Mouse (Mus musculus) heart, embryonic 16.5 days (tissue): ENCODE data around the gene Pes1. TPM values are rescaled to one million over a fixed set of nuclear protein-coding genes. Genes with fewer than 3 reads are reported as not detected.

Source experiments
- ATAC-seq: fragments of 200-750 bp; cut with Nextera tagmentation; replicated peaks from 2 replicates; pipeline ENCODE4 v1.8.0; 2017; ENCODE audit warnings: moderate number of reproducible peaks; ENCODE audit not compliant: insufficient read depth, low FRiP score; ENCODE audit errors: extremely low read depth
- H3K27ac ChIP-seq: fragments of 300-500 bp; sonication (generic); 2 replicates; pipeline ENCODE4 v1.5.1; 2014; ENCODE audit warnings: mild to moderate bottlenecking, low read length, control low read depth, moderate library complexity
- H3K27me3 ChIP-seq: fragments of 300-500 bp; sonication (generic); 2 replicates; pipeline ENCODE4 v1.6.1; 2014; ENCODE audit warnings: low read length, mixed read lengths; ENCODE audit not compliant: control insufficient read depth, insufficient read depth
- H3K36me3 ChIP-seq: fragments of 300-500 bp; sonication (generic); 2 replicates; pipeline ENCODE4 v1.6.1; 2014; ENCODE audit not compliant: control insufficient read depth, insufficient read depth
- H3K4me1 ChIP-seq: fragments of 300-500 bp; sonication (generic); 2 replicates; pipeline ENCODE4 v1.6.1; 2014; ENCODE audit warnings: low read length, mixed read lengths; ENCODE audit not compliant: control insufficient read depth, insufficient read depth
- H3K4me2 ChIP-seq: fragments of 300-500 bp; sonication (generic); 2 replicates; pipeline ENCODE4 v1.6.1; 2014; ENCODE audit warnings: low read depth, mild to moderate bottlenecking, control low read depth, low read length
- H3K4me3 ChIP-seq: fragments of 300-500 bp; sonication (generic); 2 replicates; pipeline ENCODE4 v1.5.1; 2014; ENCODE audit warnings: mild to moderate bottlenecking, control low read depth, low read length
- H3K9ac ChIP-seq: fragments of 300-500 bp; sonication (generic); 2 replicates; pipeline ENCODE4 v1.6.1; 2014; ENCODE audit warnings: low read length, control low read depth
- H3K9me3 ChIP-seq: fragments of 300-500 bp; sonication (generic); replicated peaks from 2 replicates; pipeline ENCODE4 v1.6.1; 2016; ENCODE audit warnings: low read length; ENCODE audit not compliant: control insufficient read depth
- WGBS: fragments of 180-500 bp; shearing (Covaris S2); extraction: QIAGEN DNeasy Blood & Tissue Kit; methylation state at CpG from one replicate; pipeline ENCODE4 v1.1.7; 2014; 5-methylcytosine and 5-hydroxymethylcytosine counted together
- polyA plus RNA-seq: library from polyadenylated mRNA; unstranded; fragments of >200 nt; fragmentation: Nextera tagmentation; extraction: Ambion mirVana; gene quantifications from 2 replicates; pipeline ENCODE4 v1.2.1, GENCODE M21; 2015

Pes1 gene
- polyA plus RNA-seq, 1 experiment from 2014 or later, result 57.9 TPM

- Histone ChIP-seq H3K36me3 (peaks cover 84% of the 10 kb centered on the region), H3K27ac (no peak overlapping the region), H3K27me3 (no peaks in the 10 kb centered on the region), H3K9ac (no peak overlapping the region), H3K9me3 (no peaks in the 10 kb centered on the region), H3K4me1 (no peaks in the 10 kb centered on the region), H3K4me2 (no peak overlapping the region), H3K4me3 (no peak overlapping the region)
- WGBS, result 88% methylated on average over 3 of the region's 3 CpGs
- ATAC-seq, result no peak
These were observed 10.5 kb downstream of the Pes1 start for GRCm38 (mm10) chr11:3974311-3974710.

- Histone ChIP-seq H3K4me3 (no peak within 1 kb of the TSS), H3K9me3 (no peaks in the 10 kb centered on the region), H3K4me1 (no peaks in the 10 kb centered on the region), H3K9ac (no peak within 1 kb of the TSS), H3K36me3 (peaks cover 71% of the 10 kb centered on the region), H3K4me2 (no peak within 1 kb of the TSS), H3K27me3 (no peaks in the 10 kb centered on the region), H3K27ac (no peak within 1 kb of the TSS)
- WGBS, result 88% methylated on average over 6 of the region's 6 CpGs
- no peak for ATAC-seq
These were observed 12.9 kb downstream of the Pes1 start, which contains the start of gene 4930556J24Rik for GRCm38 (mm10) chr11:3976678-3977077. TSS of gene 4930556J24Rik (minus strand) at chr11:3976778.

GRCm38 (mm10) chr11:3978421-3978820, 14.6 kb downstream of the Pes1 start:
- H3K27me3 ChIP-seq, result peaks cover 6% of the 10 kb centered on the region; the same call in 1 of the 2 replicates
- no peak overlapping the region for H3K9ac ChIP-seq
- 92% methylated on average over 5 of the region's 5 CpGs for WGBS
- no peak overlapping the region for H3K4me2 ChIP-seq
- no peak for ATAC-seq
- peaks cover 55% of the 10 kb centered on the region for H3K36me3 ChIP-seq
- no peak overlapping the region for H3K4me3 ChIP-seq
- H3K27ac ChIP-seq, result no peak overlapping the region
- no peaks in the 10 kb centered on the region for H3K9me3 ChIP-seq
- peaks cover 3% of the 10 kb centered on the region for H3K4me1 ChIP-seq

- H3K4me2 ChIP-seq, result no peak overlapping the region
- H3K36me3 ChIP-seq, result peaks cover 30% of the 10 kb centered on the region
- no peak overlapping the region for H3K9ac ChIP-seq
- H3K4me1 ChIP-seq, result peaks cover 3% of the 10 kb centered on the region
- no peak overlapping the region for H3K4me3 ChIP-seq
- no peak overlapping the region for H3K27ac ChIP-seq
- ATAC-seq, result no peak
- 57% methylated on average over 6 of the region's 6 CpGs for WGBS
- peaks cover 18% of the 10 kb centered on the region for H3K27me3 ChIP-seq
- H3K9me3 ChIP-seq, result no peaks in the 10 kb centered on the region
These were observed 17.8 kb downstream of the Pes1 start for GRCm38 (mm10) chr11:3981536-3981935.

GRCm38 (mm10) chr11:3982275-3983209, 18.8 kb downstream of the Pes1 start:
- Histone ChIP-seq H3K4me1 (peaks cover 3% of the 10 kb centered on the region), H3K36me3 (peaks cover 21% of the 10 kb centered on the region), H3K27me3 (peaks cover 18% of the 10 kb centered on the region), H3K27ac (no peak overlapping the region), H3K4me2 (no peak overlapping the region), H3K9me3 (no peaks in the 10 kb centered on the region), H3K4me3 (no peak overlapping the region), H3K9ac (no peak overlapping the region)
- 60% methylated on average over 7 of the region's 7 CpGs for WGBS
- ATAC-seq, result no peak

GRCm38 (mm10) chr11:3983291-3983862, 19.6 kb downstream of the Pes1 start, which contains the start of gene Gal3st1:
TSS of gene Gal3st1 (plus strand) at chr11:3983636.
- peak within 1 kb of the TSS; percentile 35; the same call in 1 of the 2 replicates for H3K9ac ChIP-seq
- H3K4me2 ChIP-seq, result peak within 1 kb of the TSS; percentile 73
- no peak for ATAC-seq
- H3K9me3 ChIP-seq, result no peaks in the 10 kb centered on the region
- H3K27ac ChIP-seq, result no peak within 1 kb of the TSS
- 1% methylated on average over 25 of the region's 37 CpGs for WGBS
- H3K4me1 ChIP-seq, result peaks cover 3% of the 10 kb centered on the region
- peak within 1 kb of the TSS; percentile 45 for H3K4me3 ChIP-seq
- H3K36me3 ChIP-seq, result peaks cover 15% of the 10 kb centered on the region
- H3K27me3 ChIP-seq, result peaks cover 18% of the 10 kb centered on the region

GRCm38 (mm10) chr11:3983863-3984745, 20.3 kb downstream of the Pes1 start:
- Histone ChIP-seq H3K27me3 (peaks cover 18% of the 10 kb centered on the region), H3K9me3 (no peaks in the 10 kb centered on the region), H3K27ac (no peak overlapping the region), H3K4me2 (peak overlapping the region; percentile 73), H3K9ac (peak overlapping the region; percentile 35; the same call in 1 of the 2 replicates), H3K4me1 (peaks cover 3% of the 10 kb centered on the region), H3K4me3 (peak overlapping the region; percentile 45), H3K36me3 (peaks cover 10% of the 10 kb centered on the region; the same call in 1 of the 2 replicates)
- 7% methylated on average over 15 of the region's 15 CpGs for WGBS
- no peak for ATAC-seq

- H3K9me3 ChIP-seq, result no peaks in the 10 kb centered on the region
- 0 out of 2 replicates have a peak, but pooled peaks cover 1% of the 10 kb centered on the region for H3K27me3 ChIP-seq
- no peaks in the 10 kb centered on the region for H3K36me3 ChIP-seq
- WGBS, result 51% methylated on average over 3 of the region's 3 CpGs
- H3K9ac ChIP-seq, result no peak overlapping the region
- no peak overlapping the region for H3K27ac ChIP-seq
- H3K4me3 ChIP-seq, result no peak overlapping the region
- no peak for ATAC-seq
- H3K4me2 ChIP-seq, result no peak overlapping the region
- H3K4me1 ChIP-seq, result no peaks in the 10 kb centered on the region
These were observed 26.0 kb downstream of the Pes1 start for GRCm38 (mm10) chr11:3989748-3990147.
